Mouse (Mus musculus): ENCODE data around the gene Rcan2. TPM values are rescaled to one million over a fixed set of nuclear protein-coding genes. Genes with fewer than 3 reads are reported as not detected.

Rcan2 gene
- polyA plus RNA-seq, 2 experiments, result 0.57 to 0.59 TPM

GRCm38 (mm10) chr17:43994080-43994479, 192.9 kb downstream of the Rcan2 start:
- H3K9ac ChIP-seq (replicated peaks), result no peak overlapping the region
- no peaks in the 10 kb centered on the region for H3K27me3 ChIP-seq (ENCODE audit: control insufficient read depth, insufficient read depth, low read length)
- WGBS (ENCODE audit: insufficient replicate concordance), result 57% methylated on average over 4 of the region's 4 CpGs
- H3K4me1 ChIP-seq (replicated peaks; ENCODE audit: control insufficient read depth in 2 of 2, insufficient read depth in 2 of 2, low read length in 1 of 2), result peaks cover 0 to 9% of the 10 kb centered on the region in 2 experiments; a peak in 2 of 4 replicates
- no peaks in the 10 kb centered on the region for H3K36me3 ChIP-seq (replicated peaks; ENCODE audit: control insufficient read depth, insufficient read depth, low read depth)
- DNase-seq (ENCODE audit: low read depth in 3 of 3, low spot score in 3 of 3) (no peak), ATAC-seq (ENCODE audit: insufficient read depth) (no peak)
- H3K27ac ChIP-seq, result no peak overlapping the region
- no peak for TF ChIP-seq CTCF (IDR thresholded peaks at IDR 0.05; ENCODE audit: low read depth)
- TF ChIP-seq EP300 (IDR thresholded peaks at IDR 0.05; ENCODE audit: low read depth), result no peak
- no peak overlapping the region for H3K4me2 ChIP-seq (ENCODE audit: low read depth)
- no peak overlapping the region for H3K4me3 ChIP-seq (ENCODE audit: insufficient read depth in 1 of 2, low read depth in 2 of 2, low read length in 2 of 2)
- H3K9me3 ChIP-seq (ENCODE audit: control insufficient read depth, low read length), result no peaks in the 10 kb centered on the region

DNA sequence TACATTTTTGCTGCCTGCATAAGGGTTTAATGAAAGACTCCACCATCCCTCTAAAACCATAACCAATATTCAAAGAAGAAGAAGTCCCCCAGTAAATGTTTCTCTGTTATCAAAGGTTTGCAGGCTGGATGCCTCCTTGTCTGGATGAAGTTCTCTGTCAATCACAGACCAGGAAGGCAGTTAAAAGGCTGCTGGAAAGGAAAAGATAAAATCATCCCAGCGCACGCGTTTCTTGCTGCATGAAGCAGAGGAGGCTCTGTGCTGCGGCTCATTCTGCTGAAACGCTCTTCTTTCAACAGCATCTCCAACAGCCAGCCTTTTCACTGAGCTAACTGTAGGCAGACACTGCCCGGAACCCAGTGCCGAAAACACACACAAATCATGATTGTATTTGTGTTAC, 196.4 kb downstream of the Rcan2 start:
- peak; percentile 73 for ATAC-seq (ENCODE audit: insufficient read depth)
- Histone ChIP-seq H3K4me2 (ENCODE audit: low read depth) (peak overlapping the region; percentile 26; the same call in 1 of the 2 replicates), H3K27ac (no peak overlapping the region), H3K27me3 (ENCODE audit: control insufficient read depth, insufficient read depth, low read length) (no peaks in the 10 kb centered on the region), H3K4me3 (ENCODE audit: insufficient read depth in 1 of 2, low read depth in 2 of 2, low read length in 2 of 2) (no peak overlapping the region), H3K36me3 (replicated peaks; ENCODE audit: control insufficient read depth, insufficient read depth, low read depth) (no peaks in the 10 kb centered on the region), H3K9me3 (ENCODE audit: control insufficient read depth, low read length) (no peaks in the 10 kb centered on the region), H3K9ac (replicated peaks) (no peak overlapping the region), H3K4me1 (replicated peaks; ENCODE audit: control insufficient read depth in 2 of 2, insufficient read depth in 2 of 2, low read length in 1 of 2) (peaks cover 0 to 9% of the 10 kb centered on the region in 2 experiments; a peak in 2 of 4 replicates)
- peak; percentile 48 for TF ChIP-seq EP300 (IDR thresholded peaks at IDR 0.05; ENCODE audit: low read depth)
- TF ChIP-seq CTCF (IDR thresholded peaks at IDR 0.05; ENCODE audit: low read depth), result no peak
- peak in 1 of 3 experiments; percentile 1 for DNase-seq (ENCODE audit: low read depth in 3 of 3, low spot score in 3 of 3)
- 10% methylated on average over 7 of the region's 7 CpGs for WGBS (ENCODE audit: insufficient replicate concordance)

- H3K4me2 ChIP-seq (ENCODE audit: low read depth), result peak overlapping the region; percentile 9; the same call in 1 of the 2 replicates
- no peak overlapping the region for H3K4me3 ChIP-seq (ENCODE audit: insufficient read depth in 1 of 2, low read depth in 2 of 2, low read length in 2 of 2)
- no peak overlapping the region for H3K9ac ChIP-seq (replicated peaks)
- no peaks in the 10 kb centered on the region for H3K36me3 ChIP-seq (replicated peaks; ENCODE audit: control insufficient read depth, insufficient read depth, low read depth)
- WGBS (ENCODE audit: insufficient replicate concordance), result 33% methylated on average over 6 of the region's 6 CpGs
- ATAC-seq (ENCODE audit: insufficient read depth), result peak; percentile 64; the same call in 1 of the 2 replicates
- H3K27ac ChIP-seq, result no peak overlapping the region
- H3K4me1 ChIP-seq (replicated peaks; ENCODE audit: control insufficient read depth in 2 of 2, insufficient read depth in 2 of 2, low read length in 1 of 2), result peaks cover 0 to 9% of the 10 kb centered on the region in 2 experiments; a peak in 2 of 4 replicates
- H3K9me3 ChIP-seq (ENCODE audit: control insufficient read depth, low read length), result no peaks in the 10 kb centered on the region
- no peak for DNase-seq (ENCODE audit: low read depth in 3 of 3, low spot score in 3 of 3)
- TF ChIP-seq CTCF (IDR thresholded peaks at IDR 0.05; ENCODE audit: low read depth) (no peak), EP300 (IDR thresholded peaks at IDR 0.05; ENCODE audit: low read depth) (no peak)
- no peaks in the 10 kb centered on the region for H3K27me3 ChIP-seq (ENCODE audit: control insufficient read depth, insufficient read depth, low read length)
These were observed 196.9 kb downstream of the Rcan2 start for GRCm38 (mm10) chr17:43998095-43998494.

DNA sequence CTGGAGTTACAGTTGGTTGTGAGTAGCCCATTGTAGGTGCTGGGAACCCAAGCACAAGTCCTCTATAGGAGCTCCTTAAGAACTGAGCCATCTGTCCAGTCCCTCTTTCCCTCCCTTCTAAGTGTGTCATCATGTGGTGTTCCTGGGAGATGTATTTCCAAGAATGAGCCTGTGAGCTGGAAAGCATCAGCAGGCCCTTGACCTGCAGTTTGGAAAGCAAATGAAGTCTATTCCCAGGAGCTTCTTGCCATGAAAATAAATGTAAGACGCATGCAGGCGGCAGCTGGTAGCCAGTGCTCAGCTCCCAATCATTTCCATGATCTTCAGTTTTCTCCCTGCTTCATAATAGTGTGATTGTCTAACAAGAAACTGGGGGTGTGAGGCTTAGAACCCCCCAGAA, 203.2 kb downstream of the Rcan2 start:
- DNase-seq (ENCODE audit: low read depth in 3 of 3, low spot score in 3 of 3), result no peak
- 75% methylated on average over 2 of the region's 2 CpGs for WGBS (ENCODE audit: insufficient replicate concordance)
- TF ChIP-seq EP300 (IDR thresholded peaks at IDR 0.05; ENCODE audit: low read depth), result no peak
- TF ChIP-seq CTCF (IDR thresholded peaks at IDR 0.05; ENCODE audit: low read depth), result no peak
- Histone ChIP-seq H3K4me1 (replicated peaks; ENCODE audit: control insufficient read depth in 2 of 2, insufficient read depth in 2 of 2, low read length in 1 of 2) (no peaks in the 10 kb centered on the region), H3K9ac (replicated peaks) (no peak overlapping the region), H3K27ac (no peak overlapping the region), H3K36me3 (replicated peaks; ENCODE audit: control insufficient read depth, insufficient read depth, low read depth) (no peaks in the 10 kb centered on the region), H3K4me2 (ENCODE audit: low read depth) (no peak overlapping the region), H3K27me3 (ENCODE audit: control insufficient read depth, insufficient read depth, low read length) (no peaks in the 10 kb centered on the region), H3K9me3 (ENCODE audit: control insufficient read depth, low read length) (no peaks in the 10 kb centered on the region), H3K4me3 (ENCODE audit: insufficient read depth in 1 of 2, low read depth in 2 of 2, low read length in 2 of 2) (no peak overlapping the region)
- ATAC-seq (ENCODE audit: insufficient read depth), result no peak

GRCm38 (mm10) chr17:44007411-44007810, 206.3 kb downstream of the Rcan2 start:
- ATAC-seq (ENCODE audit: insufficient read depth), result no peak
- TF ChIP-seq CTCF (IDR thresholded peaks at IDR 0.05; ENCODE audit: low read depth) (no peak), EP300 (IDR thresholded peaks at IDR 0.05; ENCODE audit: low read depth) (no peak)
- no peak for DNase-seq (ENCODE audit: low read depth in 3 of 3, low spot score in 3 of 3)

More at GRCm38 (mm10) chr17:44007411-44007810, 206.3 kb downstream of the Rcan2 start:
- WGBS (ENCODE audit: insufficient replicate concordance), result 39% methylated on average over 2 of the region's 2 CpGs
- H3K4me1 ChIP-seq (replicated peaks; ENCODE audit: control insufficient read depth in 2 of 2, insufficient read depth in 2 of 2, low read length in 1 of 2), result no peaks in the 10 kb centered on the region
- no peaks in the 10 kb centered on the region for H3K9me3 ChIP-seq (ENCODE audit: control insufficient read depth, low read length)
- no peaks in the 10 kb centered on the region for H3K36me3 ChIP-seq (replicated peaks; ENCODE audit: control insufficient read depth, insufficient read depth, low read depth)
- H3K27me3 ChIP-seq (ENCODE audit: control insufficient read depth, insufficient read depth, low read length), result no peaks in the 10 kb centered on the region
- no peak overlapping the region for H3K9ac ChIP-seq (replicated peaks)
- no peak overlapping the region for H3K27ac ChIP-seq
- no peak overlapping the region for H3K4me2 ChIP-seq (ENCODE audit: low read depth)
- no peak overlapping the region for H3K4me3 ChIP-seq (ENCODE audit: insufficient read depth in 1 of 2, low read depth in 2 of 2, low read length in 2 of 2)
